Mouse (Mus musculus): ENCODE data around the gene Cga.

The Cga gene

GRCm38 (mm10) chr4:34893479-34893878 lies at the start of gene Cga:
TSS of gene Cga (plus strand) at chr4:34893779.
- DNase-seq (ENCODE audit: low read depth, low spot score), result no peak

GRCm38 (mm10) chr4:34843839-34844238 lies 49.7 kb upstream of the Cga start:
- peak; percentile 49 for DNase-seq (ENCODE audit: low read depth, low spot score)

GRCm38 (mm10) chr4:34847679-34848309 lies 45.8 kb upstream of the Cga start:
- peak; percentile 42 for DNase-seq (ENCODE audit: low read depth, low spot score)

GRCm38 (mm10) chr4:34850156-34850555 lies 43.4 kb upstream of the Cga start:
- peak; percentile 79 for DNase-seq (ENCODE audit: low read depth, low spot score)

GRCm38 (mm10) chr4:34852051-34852450 lies 41.5 kb upstream of the Cga start:
- no peak for DNase-seq (ENCODE audit: low read depth, low spot score)

GRCm38 (mm10) chr4:34855966-34856365 lies 37.6 kb upstream of the Cga start:
- peak; percentile 55 for DNase-seq (ENCODE audit: low read depth, low spot score)

GRCm38 (mm10) chr4:34858903-34859302 lies 34.7 kb upstream of the Cga start:
- no peak for DNase-seq (ENCODE audit: low read depth, low spot score)

- DNase-seq (ENCODE audit: low read depth, low spot score), result no peak
Observed at GRCm38 (mm10) chr4:34859416-34859815, 34.2 kb upstream of the Cga start.

GRCm38 (mm10) chr4:34861438-34861837 lies 32.1 kb upstream of the Cga start:
- DNase-seq (ENCODE audit: low read depth, low spot score), result no peak

GRCm38 (mm10) chr4:34869813-34870212 lies 23.8 kb upstream of the Cga start:
- DNase-seq (ENCODE audit: low read depth, low spot score), result no peak

GRCm38 (mm10) chr4:34872896-34873495 lies 20.6 kb upstream of the Cga start:
- DNase-seq (ENCODE audit: low read depth, low spot score), result peak; percentile 82

- no peak for DNase-seq (ENCODE audit: low read depth, low spot score)
Observed at GRCm38 (mm10) chr4:34874234-34874633, 19.3 kb upstream of the Cga start.

GRCm38 (mm10) chr4:34880921-34881650 lies 12.5 kb upstream of the Cga start:
- peak; percentile 71 for DNase-seq (ENCODE audit: low read depth, low spot score)

- DNase-seq (ENCODE audit: low read depth, low spot score), result peak; percentile 47
Observed at GRCm38 (mm10) chr4:34881851-34882250, 11.7 kb upstream of the Cga start.

GRCm38 (mm10) chr4:34882291-34882769 lies 11.2 kb upstream of the Cga start:
- peak; percentile 83 for DNase-seq (ENCODE audit: low read depth, low spot score)

- DNase-seq (ENCODE audit: low read depth, low spot score), result peak; percentile 93
Observed at GRCm38 (mm10) chr4:34882818-34883217, 10.8 kb upstream of the Cga start, which contains the start of gene Zfp292. TSS of gene Zfp292 (minus strand) at chr4:34882960.

GRCm38 (mm10) chr4:34883366-34884029 lies 10.1 kb upstream of the Cga start:
- DNase-seq (ENCODE audit: low read depth, low spot score), result no peak

- DNase-seq (ENCODE audit: low read depth, low spot score), result no peak
Observed at GRCm38 (mm10) chr4:34885631-34886351, 7.8 kb upstream of the Cga start.

- peak; percentile 96 for DNase-seq (ENCODE audit: low read depth, low spot score)
Observed at GRCm38 (mm10) chr4:34886490-34887111, 7.0 kb upstream of the Cga start.

GRCm38 (mm10) chr4:34887295-34887694 lies 6.3 kb upstream of the Cga start:
- no peak for DNase-seq (ENCODE audit: low read depth, low spot score)

Measured in R1 (cell line).